Mouse (Mus musculus): Measurements from ENCODE around the gene Tk1. TPM values are rescaled to one million over a fixed set of nuclear protein-coding genes. Genes with fewer than 3 reads are reported as not detected.

Gene Tk1
- 13.4 and 50.4 TPM in 2 replicates for polyA plus RNA-seq (2012; ENCODE audit: low replicate concordance)

GRCm38 (mm10) chr11:117825333-117826101 lies at the start of gene Tk1, which contains the start of gene Afmid:
TSS of gene Tk1 (minus strand) at chr11:117826092.
TSS of gene Afmid (plus strand) at chr11:117825924.

GRCm38 (mm10) chr11:117872861-117873608 lies 47.1 kb upstream of the Tk1 start, which contains the start of gene Tha1:
TSS of gene Tha1 (minus strand) at chr11:117873481.

GRCm38 (mm10) chr11:117860601-117861000 lies 34.7 kb upstream of the Tk1 start, which contains the start of gene Tmem235:
TSS of gene Tmem235 (plus strand) at chr11:117860752.

GRCm38 (mm10) chr11:117848985-117849671 lies 23.2 kb upstream of the Tk1 start, which contains the start of gene Birc5:
TSS of gene Birc5 (plus strand) at chr11:117849251.

GRCm38 (mm10) chr11:117809407-117810311 lies 16.2 kb downstream of the Tk1 start, which contains the start of the genes Gm20708 and Syngr2:
TSS of gene Gm20708 (plus strand) at chr11:117809668.
TSS of gene Syngr2 (plus strand) at chr11:117809668.

GRCm38 (mm10) chr11:117797511-117798159 lies 28.3 kb downstream of the Tk1 start, which contains the start of gene 6030468B19Rik:
TSS of gene 6030468B19Rik (plus strand) at chr11:117797660.

GRCm38 (mm10) chr11:117781993-117782704 lies 43.7 kb downstream of the Tk1 start, which contains the start of the genes Tmc8 and Tmc6:
TSS of gene Tmc8 (plus strand) at chr11:117782076.
TSS of gene Tmc6 (minus strand) at chr11:117782198.

Other genes with a start within 250 kb of the Tk1 start
- gene Tnrc6c, start 171.8 kb downstream of the Tk1 start, polyA plus RNA-seq (2012; ENCODE audit: low replicate concordance) = 38.5 and 87.8 TPM in 2 replicates
- 217 and 218 TPM in 2 replicates for gene Tmc8, start 44.0 kb downstream of the Tk1 start, polyA plus RNA-seq (2012; ENCODE audit: low replicate concordance)
- 156 and 334 TPM in 2 replicates for gene Tmc6, start 43.9 kb downstream of the Tk1 start, polyA plus RNA-seq (2012; ENCODE audit: low replicate concordance)
- 9.5 and 15.5 TPM in 2 replicates for gene 6030468B19Rik, start 28.4 kb downstream of the Tk1 start, polyA plus RNA-seq (2012; ENCODE audit: low replicate concordance)
- 1.6 and 3.5 TPM in 2 replicates for gene Gm20708, start 16.4 kb downstream of the Tk1 start, polyA plus RNA-seq (2012; ENCODE audit: low replicate concordance)
- gene Syngr2, start 16.4 kb downstream of the Tk1 start, polyA plus RNA-seq (2012; ENCODE audit: low replicate concordance) = 179 and 321 TPM in 2 replicates
- 7.9 and 25.2 TPM in 2 replicates for gene Afmid, start 168 bp downstream of the Tk1 start, polyA plus RNA-seq (2012; ENCODE audit: low replicate concordance)
- gene Birc5, start 23.2 kb upstream of the Tk1 start, polyA plus RNA-seq (2012; ENCODE audit: low replicate concordance) = 2.8 and 42.0 TPM in 2 replicates
- gene Tmem235, start 34.7 kb upstream of the Tk1 start, polyA plus RNA-seq (2012; ENCODE audit: low replicate concordance) = not detected in 2 replicates
- gene Tha1, start 47.4 kb upstream of the Tk1 start, polyA plus RNA-seq (2012; ENCODE audit: low replicate concordance) = 6.1 and 12.9 TPM in 2 replicates
- gene Socs3, start 144.0 kb upstream of the Tk1 start, polyA plus RNA-seq (2012; ENCODE audit: low replicate concordance) = 51.9 and 122 TPM in 2 replicates
- 30.4 and 63.1 TPM in 2 replicates for gene Pgs1, start 160.2 kb upstream of the Tk1 start, polyA plus RNA-seq (2012; ENCODE audit: low replicate concordance)

Measured in hematopoietic multipotent progenitor cell, adult 10-12 weeks (in vitro differentiated cells).